Mouse (Mus musculus): ENCODE measurements at regions not wholly inside any gene's neighbourhood (a gene's known extent, or its start where the extent isn't known, plus 50 kb on each side); places are given as distances from the start of the nearest gene placed in this dataset.

GRCm38 (mm10) chr14:120165496-120166045 is 109.9 kb upstream of the Mbnl2 start:
- TF ChIP-seq CTCF (IDR thresholded peaks at IDR 0.05; ENCODE audit: low read depth, low read length) (no peak), POLR2A (IDR thresholded peaks at IDR 0.05; ENCODE audit: insufficient read depth, low read length) (no peak), EP300 (IDR thresholded peaks at IDR 0.05; ENCODE audit: insufficient read depth, low read depth, low read length) (no peak)
